Mouse (Mus musculus) C2C12 (cell line): ENCODE results near the gene Fndc3a.

ENCODE experiments used
- CEBPB ChIP-seq: IDR thresholded peaks from one replicate; pipeline ENCODE4 v1.6.1; 2011; ENCODE audit warnings: low read depth, mild to moderate bottlenecking, control low read depth, moderate library complexity
- CTCF ChIP-seq: IDR thresholded peaks from one replicate; pipeline ENCODE4 v1.5.1; 2011; ENCODE audit not compliant: control insufficient read depth, insufficient read depth, insufficient read length
- MYOD1 ChIP-seq: IDR thresholded peaks from one replicate; pipeline ENCODE4 v1.6.1; 2011; ENCODE audit warnings: low read depth; ENCODE audit not compliant: control insufficient read depth, insufficient read length
- MYOG ChIP-seq: IDR thresholded peaks from one replicate; pipeline ENCODE4 v1.6.1; 2011; ENCODE audit not compliant: control insufficient read depth, insufficient read length; ENCODE audit errors: extremely low read depth
- USF1 ChIP-seq: IDR thresholded peaks from one replicate; pipeline ENCODE4 v1.6.1; 2011; ENCODE audit warnings: low read depth, mild to moderate bottlenecking, control low read depth, moderate library complexity

DNA sequence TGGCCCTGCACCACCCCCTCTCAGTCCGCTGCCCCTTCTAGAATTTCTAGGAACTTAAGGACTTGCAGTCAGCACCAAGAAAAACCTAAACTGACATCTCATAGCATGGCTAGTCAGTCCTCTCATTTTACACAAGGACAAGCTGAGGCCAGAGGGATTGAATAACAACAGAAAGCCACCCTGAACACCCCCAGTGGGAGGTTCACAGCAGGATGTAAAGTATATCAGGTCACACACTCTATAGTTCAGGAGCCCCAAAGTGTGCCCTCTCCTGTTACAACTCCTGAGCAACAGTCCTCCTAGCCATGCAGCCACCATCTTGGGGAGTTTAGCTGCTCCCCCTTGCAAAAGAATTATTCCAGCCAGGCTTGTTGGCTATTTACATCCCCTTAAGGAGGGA lies 216.0 kb downstream of the Fndc3a start:
- TF ChIP-seq CTCF, result no peak
- no peak for TF ChIP-seq CEBPB
- TF ChIP-seq USF1, result no peak
- TF ChIP-seq MYOG, result no peak
- no peak for TF ChIP-seq MYOD1
